26 mouse cellular contexts compared by ENCODE assay signal in the genomic region with DNA sequence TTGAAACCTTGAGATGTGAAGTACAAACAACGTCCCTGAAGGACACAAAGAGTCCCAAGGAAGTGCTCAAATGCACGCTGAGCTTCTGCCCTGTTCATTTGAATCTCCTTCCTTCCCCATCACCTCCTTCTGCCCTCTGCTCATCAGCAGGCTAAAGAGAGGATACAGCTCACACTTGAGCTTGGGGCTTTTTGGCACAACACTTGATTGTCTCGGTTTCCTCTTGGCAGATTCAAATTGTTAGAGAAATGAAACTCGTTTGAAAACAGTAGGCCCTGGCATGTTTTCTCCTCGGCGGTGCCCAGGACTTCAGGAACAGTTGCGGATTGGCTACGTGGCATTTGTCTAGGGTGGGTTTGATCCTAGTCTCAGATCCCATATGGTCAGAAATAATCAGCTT. TPM values are rescaled to one million over a fixed set of nuclear protein-coding genes. Genes with fewer than 3 reads are reported as not detected.
DNase-seq lines count a peak whose midpoint lies in the region; ATAC-seq and TF ChIP-seq lines count a peak whose summit lies in the region.
"Had no signal": no experiment of that assay in that cellular context is flagged by ENCODE, and none has a peak within 500 bp of the region (broad histone marks: within the 10 kb centered on the region; RNA-seq: fewer than 3 reads in every experiment).

No protein-coding gene starts in this region.

- DNase-seq in brain, adult 2 months (ENCODE audit: low read depth, low spot score) = peak; percentile 57
- peak; percentile 53 for DNase-seq in cerebellum, adult 9-10 months
- no peak for DNase-seq in gastrocnemius, postnatal 14 days
- no peak for DNase-seq in kidney, postnatal 4 days
- DNase-seq in liver, postnatal 0 days = no peak
- DNase-seq: adrenal gland, postnatal 25 days; heart, adult 18-20 months; kidney, adult 11 months; kidney, postnatal 10 days; right cerebral cortex, postnatal 14 days; thymus, postnatal 14 days had no signal

- intact Hi-C loops in gastrocnemius, postnatal 14 days (cut with DNase I; ENCODE audit: low total_unique reads) = no loop called here

- H3K4me1 ChIP-seq in hindbrain, embryonic 16.5 days (ENCODE audit: control insufficient read depth, insufficient read depth, low read depth, low read length) = no peaks in the 10 kb centered on the region
- no peaks in the 10 kb centered on the region for H3K4me1 ChIP-seq in hindbrain, embryonic 12.5 days
- no peaks in the 10 kb centered on the region for H3K4me1 ChIP-seq in liver, postnatal 0 days (ENCODE audit: insufficient read depth)
- H3K4me1 ChIP-seq: hindbrain, embryonic 10.5 days; limb, embryonic 15.5 days; midbrain, embryonic 15.5 days had no signal

- H3K4me3 ChIP-seq in hindbrain, embryonic 16.5 days (ENCODE audit: low read length) = no peak overlapping the region
- no peak overlapping the region for H3K4me3 ChIP-seq in hindbrain, embryonic 12.5 days
- no peak overlapping the region for H3K4me3 ChIP-seq in liver, postnatal 0 days (ENCODE audit: low read depth, low read length)
- H3K4me3 ChIP-seq: hindbrain, embryonic 10.5 days; limb, embryonic 15.5 days; midbrain, embryonic 15.5 days had no signal

- H3K36me3 ChIP-seq in hindbrain, embryonic 16.5 days (ENCODE audit: control insufficient read depth, insufficient read depth, low read length) = no peaks in the 10 kb centered on the region
- no peaks in the 10 kb centered on the region for H3K36me3 ChIP-seq in hindbrain, embryonic 12.5 days
- H3K36me3 ChIP-seq in liver, postnatal 0 days (replicated peaks; ENCODE audit: insufficient read depth, low read length) = no peaks in the 10 kb centered on the region
- H3K36me3 ChIP-seq: hindbrain, embryonic 10.5 days; limb, embryonic 15.5 days; midbrain, embryonic 15.5 days had no signal

- no peak for TF ChIP-seq CTCF in liver, postnatal 0 days (IDR thresholded peaks at IDR 0.05; ENCODE audit: low read depth)

- no peak overlapping the region for H3K4me2 ChIP-seq in hindbrain, embryonic 16.5 days (ENCODE audit: low read length)
- H3K4me2 ChIP-seq in hindbrain, embryonic 12.5 days (replicated peaks) = no peak overlapping the region
- H3K4me2 ChIP-seq in liver, postnatal 0 days (ENCODE audit: low read depth, low read length) = no peak overlapping the region
- H3K4me2 ChIP-seq: limb, embryonic 15.5 days; midbrain, embryonic 15.5 days had no signal

- no peaks in the 10 kb centered on the region for H3K9me3 ChIP-seq in hindbrain, embryonic 16.5 days (ENCODE audit: control insufficient read depth, low read length)
- no peaks in the 10 kb centered on the region for H3K9me3 ChIP-seq in hindbrain, embryonic 12.5 days (replicated peaks)
- no peaks in the 10 kb centered on the region for H3K9me3 ChIP-seq in liver, postnatal 0 days (ENCODE audit: low read length)
- H3K9me3 ChIP-seq: hindbrain, embryonic 10.5 days; limb, embryonic 15.5 days; midbrain, embryonic 15.5 days had no signal

- 0 out of 2 replicates have a peak, but pooled peaks have one; percentile 45 for ATAC-seq in hindbrain, embryonic 16.5 days
- ATAC-seq in hindbrain, embryonic 12.5 days (ENCODE audit: low FRiP score) = no peak
- ATAC-seq in hematopoietic stem cell, adult 5-6 weeks (replicated peaks in 1 of 2; ENCODE audit: insufficient read depth in 1 of 2, low FRiP score in 2 of 2, low TSS enrichment in 1 of 2, low read depth in 1 of 2, poor library complexity in 2 of 2, severe bottlenecking in 2 of 2) = peak; percentile 34 to 37; a peak in 2 of 4 replicates
- ATAC-seq in liver, postnatal 0 days = no peak
- ATAC-seq: activated CD4-positive, CD25-positive, alpha-beta regulatory T cell, adult 4 months; midbrain, embryonic 15.5 days had no signal

- H3K9ac ChIP-seq in hindbrain, embryonic 16.5 days (ENCODE audit: low read depth, low read length) = no peak overlapping the region
- H3K9ac ChIP-seq in hindbrain, embryonic 12.5 days = no peak overlapping the region
- H3K9ac ChIP-seq in liver, postnatal 0 days (replicated peaks) = no peak overlapping the region
- H3K9ac ChIP-seq: limb, embryonic 15.5 days; midbrain, embryonic 15.5 days had no signal

- no peaks in the 10 kb centered on the region for H3K27me3 ChIP-seq in hindbrain, embryonic 16.5 days (replicated peaks; ENCODE audit: control insufficient read depth, insufficient read depth, low read length)
- no peaks in the 10 kb centered on the region for H3K27me3 ChIP-seq in hindbrain, embryonic 12.5 days
- no peaks in the 10 kb centered on the region for H3K27me3 ChIP-seq in liver, postnatal 0 days (ENCODE audit: insufficient read depth, low read length)
- H3K27me3 ChIP-seq: limb, embryonic 15.5 days; midbrain, embryonic 15.5 days had no signal

- no peak overlapping the region for H3K27ac ChIP-seq in hindbrain, embryonic 16.5 days (ENCODE audit: low read depth, low read length)
- H3K27ac ChIP-seq in hindbrain, embryonic 12.5 days = no peak overlapping the region
- H3K27ac ChIP-seq in liver, postnatal 0 days (ENCODE audit: low read depth) = no peak overlapping the region
- H3K27ac ChIP-seq: hindbrain, embryonic 10.5 days; limb, embryonic 15.5 days; midbrain, embryonic 15.5 days; stomach, postnatal 0 days had no signal

- WGBS in hindbrain, embryonic 16.5 days = 63% methylated on average over 8 of the region's 8 CpGs
- 79% methylated on average over 8 of the region's 8 CpGs for WGBS in hindbrain, embryonic 12.5 days
- 61% methylated on average over 8 of the region's 8 CpGs for WGBS in liver, postnatal 0 days (ENCODE audit: insufficient replicate concordance)

- TF ChIP-seq EP300 in liver, postnatal 0 days (IDR thresholded peaks at IDR 0.05; ENCODE audit: low read depth) = no peak

RNA-seq across cellular contexts. Expression of a gene that starts 27.4 kb away (rescaled TPM):
- polyA plus RNA-seq in hindbrain, embryonic 16.5 days (2015; fragmentation: Nextera tagmentation; extraction: Ambion mirVana) = not detected in 2 replicates
- not detected in 2 replicates for polyA plus RNA-seq in hindbrain, embryonic 12.5 days (2016; fragmentation: Nextera tagmentation; extraction: Ambion mirVana)
- total RNA-seq in hematopoietic stem cell, adult 5-6 weeks (2017) = not detected in 2 replicates
- total RNA-seq in gastrocnemius, postnatal 14 days (2021) = not detected
- not detected in 2 replicates for polyA plus RNA-seq in liver, postnatal 0 days (2015; fragmentation: Nextera tagmentation; extraction: Ambion mirVana)
- total RNA-seq: adrenal gland, postnatal 25 days; gastrocnemius, adult 18-20 months; heart, adult 18-20 months; layer of hippocampus, adult 8-10 months had no signal
- polyA plus RNA-seq: activated CD4-positive, CD25-positive, alpha-beta regulatory T cell, adult 4 months; forebrain, embryonic 11.5 days; heart, embryonic 14.5 days; hindbrain, embryonic 10.5 days; limb, embryonic 15.5 days; liver, embryonic 16.5 days; midbrain, embryonic 15.5 days; neural tube, embryonic 11.5 days; spleen, adult 2 months; stomach, postnatal 0 days had no signal

Comparison
In these comparisons a context has a peak if more than half of its experiments do, and no peak if none do; other contexts are left out.
1. ATAC-seq: peak in hindbrain, embryonic 16.5 days (single experiment) and hematopoietic stem cell, adult 5-6 weeks (2 of 2); none in hindbrain, embryonic 12.5 days (single experiment) and liver, postnatal 0 days (single experiment).
2. DNase-seq: peak in brain, adult 2 months (single experiment) and cerebellum, adult 9-10 months (single experiment); none in gastrocnemius, postnatal 14 days (single experiment), kidney, postnatal 4 days (0 of 2) and liver, postnatal 0 days (single experiment).